In genomic region chr8:11473072-11473471, GRCm38 (mm10) we compare ENCODE assay signal across 11 mouse cellular contexts. TPM values are rescaled to one million over a fixed set of nuclear protein-coding genes. Genes with fewer than 3 reads are reported as not detected.
DNase-seq lines count a peak whose midpoint lies in the region; ATAC-seq lines count a peak whose summit lies in the region.
"Had no signal": no experiment of that assay in that cellular context is flagged by ENCODE, and none has a peak within 500 bp of the region (broad histone marks: within the 10 kb centered on the region; RNA-seq: fewer than 3 reads in every experiment).

No protein-coding gene starts in this region.

- peak overlapping the region; percentile 8; the same call in 1 of the 2 replicates for H3K27ac ChIP-seq in intestine, embryonic 14.5 days (ENCODE audit: low read depth)
- peak overlapping the region; percentile 2; the same call in 1 of the 2 replicates for H3K27ac ChIP-seq in limb, embryonic 10.5 days
- no peak overlapping the region for H3K27ac ChIP-seq in midbrain, embryonic 10.5 days (replicated peaks)
- H3K27ac ChIP-seq: embryonic facial prominence, embryonic 13.5 days; neural tube, embryonic 12.5 days had no signal

- WGBS in intestine, embryonic 14.5 days, result 23% methylated on average over 4 of the region's 4 CpGs
- WGBS in limb, embryonic 10.5 days, result 20% methylated on average over 4 of the region's 4 CpGs
- WGBS in midbrain, embryonic 10.5 days, result 43% methylated on average over 4 of the region's 4 CpGs

- ATAC-seq in intestine, embryonic 14.5 days (replicated peaks; ENCODE audit: low FRiP score, low TSS enrichment, low read depth), result peak; percentile 51
- ATAC-seq: Patski had no signal

- no peaks in the 10 kb centered on the region for H3K9me3 ChIP-seq in intestine, embryonic 14.5 days (ENCODE audit: control insufficient read depth, low read length)
- no peaks in the 10 kb centered on the region for H3K9me3 ChIP-seq in limb, embryonic 10.5 days (replicated peaks)
- no peaks in the 10 kb centered on the region for H3K9me3 ChIP-seq in midbrain, embryonic 10.5 days (replicated peaks)
- H3K9me3 ChIP-seq: embryonic facial prominence, embryonic 13.5 days; neural tube, embryonic 12.5 days had no signal

- H3K27me3 ChIP-seq in intestine, embryonic 14.5 days (replicated peaks; ENCODE audit: control insufficient read depth, insufficient read depth, low read length), result peaks cover 23% of the 10 kb centered on the region
- peaks cover 63% of the 10 kb centered on the region for H3K27me3 ChIP-seq in limb, embryonic 10.5 days (ENCODE audit: low read depth, poor library complexity, severe bottlenecking)
- peaks cover 80% of the 10 kb centered on the region for H3K27me3 ChIP-seq in midbrain, embryonic 10.5 days (ENCODE audit: low read depth, poor library complexity, severe bottlenecking)
- H3K27me3 ChIP-seq: Patski had no signal

- peak overlapping the region; percentile 22; the same call in 1 of the 2 replicates for H3K9ac ChIP-seq in intestine, embryonic 14.5 days (ENCODE audit: low read length)
- H3K9ac ChIP-seq: embryonic facial prominence, embryonic 13.5 days; neural tube, embryonic 12.5 days had no signal

- no peak overlapping the region for H3K4me2 ChIP-seq in intestine, embryonic 14.5 days (ENCODE audit: low read length)
- H3K4me2 ChIP-seq: embryonic facial prominence, embryonic 13.5 days; neural tube, embryonic 12.5 days had no signal

- no peaks in the 10 kb centered on the region for H3K36me3 ChIP-seq in intestine, embryonic 14.5 days (ENCODE audit: control insufficient read depth, insufficient read depth, low read length)
- no peaks in the 10 kb centered on the region for H3K36me3 ChIP-seq in limb, embryonic 10.5 days
- no peaks in the 10 kb centered on the region for H3K36me3 ChIP-seq in midbrain, embryonic 10.5 days
- H3K36me3 ChIP-seq: embryonic facial prominence, embryonic 13.5 days; neural tube, embryonic 12.5 days had no signal

- H3K4me3 ChIP-seq in intestine, embryonic 14.5 days (ENCODE audit: low read depth, low read length), result no peak overlapping the region
- no peak overlapping the region for H3K4me3 ChIP-seq in limb, embryonic 10.5 days
- H3K4me3 ChIP-seq in midbrain, embryonic 10.5 days, result no peak overlapping the region
- H3K4me3 ChIP-seq: embryonic facial prominence, embryonic 13.5 days; neural tube, embryonic 12.5 days had no signal

- peaks cover 16% of the 10 kb centered on the region for H3K4me1 ChIP-seq in intestine, embryonic 14.5 days (replicated peaks; ENCODE audit: control insufficient read depth, insufficient read depth, low read length)
- peaks cover 52% of the 10 kb centered on the region for H3K4me1 ChIP-seq in limb, embryonic 10.5 days
- H3K4me1 ChIP-seq in midbrain, embryonic 10.5 days, result peaks cover 46% of the 10 kb centered on the region

- peak; percentile 28 for DNase-seq in adrenal gland, postnatal 10 days
- no peak for DNase-seq in adrenal gland, postnatal 25 days
- no peak for DNase-seq in intestine, embryonic 14.5 days (ENCODE audit: low spot score)
- no peak for DNase-seq in limb, embryonic 10.5 days (ENCODE audit: low spot score)
- DNase-seq in lung, postnatal 14 days, result peak; percentile 56
- DNase-seq in cerebellum, postnatal 25 days, result no peak
- no peak for DNase-seq in midbrain, embryonic 10.5 days (ENCODE audit: low spot score)
- DNase-seq in spleen, postnatal 36 days (ENCODE audit: low spot score in 2 of 2), result no peak

RNA-seq across cellular contexts. Expression of gene Rab20, which starts 5.4 kb away (rescaled TPM):
- 1 to 10 TPM; 5.1 to 5.7 TPM for total RNA-seq in adrenal gland, postnatal 10 days (2021)
- total RNA-seq in adrenal gland, postnatal 25 days (2021), result 10.6 and 11.4 TPM in 2 replicates
- polyA plus RNA-seq in intestine, embryonic 14.5 days (2014; fragmentation: Nextera tagmentation; extraction: Ambion mirVana), result 7.8 and 8.6 TPM in 2 replicates
- polyA plus RNA-seq in limb, embryonic 10.5 days (2016; fragmentation: Nextera tagmentation; extraction: Ambion mirVana), result 0.99 and 1.9 TPM in 2 replicates
- polyA plus RNA-seq in midbrain, embryonic 10.5 days (2016; fragmentation: Nextera tagmentation; extraction: Ambion mirVana), result 0.60 and 1.3 TPM in 2 replicates

RNA-seq across cellular contexts. Expression of gene Naxd, which starts 24.2 kb away (rescaled TPM):
- total RNA-seq in adrenal gland, postnatal 10 days (2021), result 10 to 100 TPM; 60.9 to 63.3 TPM
- total RNA-seq in adrenal gland, postnatal 25 days (2021), result 75.0 and 77.5 TPM in 2 replicates
- polyA plus RNA-seq in intestine, embryonic 14.5 days (2014; fragmentation: Nextera tagmentation; extraction: Ambion mirVana), result 109 and 111 TPM in 2 replicates
- 105 and 116 TPM in 2 replicates for polyA plus RNA-seq in limb, embryonic 10.5 days (2016; fragmentation: Nextera tagmentation; extraction: Ambion mirVana)
- 114 and 116 TPM in 2 replicates for polyA plus RNA-seq in midbrain, embryonic 10.5 days (2016; fragmentation: Nextera tagmentation; extraction: Ambion mirVana)

Comparison
In these comparisons a context has a peak if more than half of its experiments do, and no peak if none do; other contexts are left out.
1. DNase-seq: peak in adrenal gland, postnatal 10 days (single experiment) and lung, postnatal 14 days (single experiment); none in adrenal gland, postnatal 25 days (single experiment), intestine, embryonic 14.5 days (single experiment), limb, embryonic 10.5 days (single experiment), cerebellum, postnatal 25 days (0 of 2), midbrain, embryonic 10.5 days (single experiment) and spleen, postnatal 36 days (0 of 2).